Mouse (Mus musculus): ENCODE data around the gene Nhsl2.
"Not testable (repeated sequence)": the region's sequence is repeated elsewhere in the genome, so short reads cannot be mapped to it uniquely, and the experiment has no call there.

Nhsl2 gene

DNA sequence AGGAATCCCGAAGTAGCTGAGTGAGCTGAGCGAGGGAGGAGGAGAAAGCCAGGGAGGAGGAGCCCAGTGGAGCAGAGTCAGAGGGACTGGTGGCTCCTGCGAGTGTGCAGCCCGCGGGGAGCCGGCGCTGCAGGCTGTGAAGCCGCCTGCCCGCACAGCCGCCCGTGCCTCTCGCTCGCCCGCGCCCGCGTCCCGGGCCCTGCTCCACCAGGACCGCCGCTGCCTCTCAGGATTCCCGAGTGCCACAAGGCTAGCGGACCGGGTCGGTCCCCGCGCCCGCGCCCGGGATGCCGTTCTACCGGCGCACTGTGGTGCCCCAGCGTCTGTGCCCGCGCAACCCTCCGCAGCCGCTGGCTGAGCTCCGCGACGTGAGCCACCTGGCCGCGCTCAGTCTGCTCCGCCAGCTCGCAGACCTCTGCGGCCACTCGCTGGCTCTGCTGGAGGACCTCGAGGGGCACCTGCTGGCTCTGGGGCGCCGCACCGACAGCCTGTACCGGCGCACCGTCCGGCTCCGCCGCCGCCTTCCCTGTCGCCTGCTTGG is at the start of gene Nhsl2:
Nhsl2 (plus strand) TSS at position 105 of the 541 bp plus-strand sequence.
- no peak for DNase-seq (ENCODE audit: low spot score in 2 of 2)

DNA sequence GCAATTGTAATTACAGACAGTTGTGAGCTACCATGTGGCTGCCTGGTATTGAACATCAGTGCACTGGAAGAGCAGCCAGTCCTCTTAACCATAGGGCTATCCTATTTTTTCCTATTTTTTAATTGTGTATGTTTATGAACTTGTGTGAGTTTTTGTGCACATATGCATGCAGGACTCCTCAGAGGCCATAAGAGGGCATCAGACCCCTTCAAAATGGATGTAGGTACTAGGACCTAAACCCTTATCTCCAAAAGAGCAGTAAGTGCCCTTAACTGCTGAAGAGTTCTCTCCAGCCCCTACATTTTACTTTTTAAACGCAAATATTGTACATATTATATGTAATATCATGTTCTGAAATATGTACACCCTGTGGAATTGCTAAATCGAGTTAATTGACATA is 43.7 kb upstream of the Nhsl2 start:
- no peak for DNase-seq (ENCODE audit: low spot score in 2 of 2)

DNA sequence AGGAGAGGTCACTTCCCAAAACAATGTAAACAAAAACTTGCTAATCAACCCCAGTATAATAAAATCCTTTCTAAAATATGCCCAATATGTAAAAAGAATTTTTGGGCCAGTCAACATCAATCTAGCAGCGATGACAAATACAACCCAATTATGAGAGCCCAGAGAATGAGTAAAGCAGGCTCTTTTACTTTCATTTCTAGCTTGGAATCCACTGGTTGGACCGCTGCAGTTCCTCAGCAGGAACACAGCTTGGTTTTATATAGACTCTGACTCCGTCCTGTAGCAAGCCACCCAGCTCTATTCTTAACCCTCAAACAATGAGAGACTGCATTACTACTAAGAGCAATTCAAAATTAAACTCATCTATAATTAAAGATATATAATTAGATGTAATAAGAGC is 37.4 kb upstream of the Nhsl2 start:
- DNase-seq (ENCODE audit: low spot score in 2 of 2): no peak

DNA sequence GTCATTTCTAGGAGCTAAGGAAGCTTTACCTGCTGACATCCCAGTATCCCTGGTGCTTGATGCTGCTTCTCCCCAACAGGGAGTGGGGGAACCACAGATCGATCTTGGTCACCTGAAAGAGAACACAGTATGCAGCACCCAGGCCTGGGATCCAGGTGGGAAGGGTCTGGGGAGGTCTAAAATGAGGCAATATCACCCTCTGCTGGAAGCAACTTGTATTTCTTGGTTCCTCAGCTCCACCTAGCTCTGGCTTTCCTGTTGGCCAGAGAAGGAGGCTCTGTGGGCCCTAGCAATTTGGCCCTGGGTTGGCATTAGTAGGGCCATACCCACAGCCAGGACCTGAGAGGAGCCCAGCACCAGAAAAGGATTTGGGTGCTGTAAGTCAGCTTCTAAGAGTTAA is 30.0 kb upstream of the Nhsl2 start:
- no peak for DNase-seq (ENCODE audit: low spot score in 2 of 2)

DNA sequence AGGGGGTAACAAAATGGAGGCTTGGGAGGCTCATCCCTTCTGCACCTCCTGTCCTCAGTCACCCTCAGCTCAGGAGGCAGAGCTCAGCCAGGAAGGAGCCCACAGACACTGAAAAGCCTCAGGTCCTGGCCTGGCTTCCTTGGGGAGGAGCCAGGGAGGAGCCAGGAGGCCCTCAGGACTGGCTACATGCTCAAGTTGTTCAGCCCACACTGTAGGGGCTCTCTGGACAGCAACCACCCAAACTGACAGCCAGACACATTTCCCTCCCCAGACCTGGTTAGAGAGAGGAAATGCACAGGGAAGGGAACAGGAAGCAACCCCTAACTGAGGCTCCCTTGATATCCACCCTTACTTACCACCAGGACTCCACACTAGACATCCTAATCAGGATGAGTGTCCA is 29.2 kb upstream of the Nhsl2 start:
- DNase-seq (ENCODE audit: low spot score in 2 of 2): not testable (repeated sequence)

DNA sequence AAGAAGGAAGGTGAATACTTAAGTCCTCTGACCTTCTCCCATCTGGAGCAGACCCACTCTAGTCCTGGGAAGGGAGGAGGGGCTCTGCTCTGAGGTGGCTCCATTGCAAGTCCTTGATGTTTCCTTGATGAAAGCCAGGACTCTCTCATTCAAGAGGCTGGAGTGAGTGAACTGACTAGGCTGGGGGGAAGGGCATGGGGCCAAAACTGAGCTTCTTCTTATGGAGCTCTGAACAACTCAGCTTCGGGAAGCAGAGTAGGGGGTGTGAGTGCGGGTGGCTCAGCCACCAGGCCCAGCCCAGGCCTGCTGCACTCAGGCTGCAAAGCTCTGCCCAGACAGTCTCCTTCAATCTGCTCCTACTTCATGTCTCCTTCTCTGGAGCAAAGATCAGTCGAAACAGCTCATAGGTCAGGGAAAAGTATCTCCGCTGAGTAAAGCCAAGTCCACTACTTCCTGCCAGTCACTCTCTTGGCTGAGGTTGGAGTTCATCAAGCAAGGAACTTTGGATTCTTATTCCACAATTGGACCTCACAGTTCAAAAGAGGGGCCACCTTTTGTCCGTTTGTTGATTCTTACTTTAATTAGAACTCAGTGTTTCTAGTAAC is 1.9 kb upstream of the Nhsl2 start:
- no peak for DNase-seq (ENCODE audit: low spot score in 2 of 2)

DNA sequence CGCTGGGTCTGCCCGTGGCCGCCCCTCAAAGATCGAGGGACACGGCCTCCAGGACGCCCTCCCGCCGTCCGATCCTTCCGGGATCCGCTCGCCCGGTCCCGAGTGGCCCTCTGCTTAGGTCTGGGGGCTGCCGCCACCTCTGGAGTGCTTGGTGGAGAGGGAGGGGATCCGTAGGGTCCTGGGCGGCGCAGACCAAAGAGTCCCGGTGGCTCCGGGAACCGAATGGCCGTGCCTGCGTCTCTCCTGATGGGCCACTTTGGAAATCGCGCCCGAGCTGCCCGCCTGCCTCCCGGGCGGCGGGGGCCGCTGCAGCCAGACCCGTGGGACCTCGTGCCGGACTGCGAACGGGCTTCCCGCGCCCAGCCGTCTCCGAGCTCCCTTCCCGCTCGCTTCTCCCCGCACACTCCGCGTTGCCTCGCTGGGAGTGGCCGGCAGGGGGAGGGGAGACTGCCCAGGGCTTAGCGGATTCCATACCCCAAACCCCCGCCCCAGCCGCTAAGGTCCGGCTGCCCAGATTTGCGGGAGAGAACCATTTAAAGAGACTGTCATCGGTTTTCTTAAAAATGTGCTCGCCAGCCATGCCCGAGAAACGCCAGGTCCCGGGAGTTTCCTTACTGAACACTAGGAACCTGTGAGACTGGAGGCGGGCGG is 841 bp downstream of the Nhsl2 start:
- no peak for DNase-seq (ENCODE audit: low spot score in 2 of 2)

DNA sequence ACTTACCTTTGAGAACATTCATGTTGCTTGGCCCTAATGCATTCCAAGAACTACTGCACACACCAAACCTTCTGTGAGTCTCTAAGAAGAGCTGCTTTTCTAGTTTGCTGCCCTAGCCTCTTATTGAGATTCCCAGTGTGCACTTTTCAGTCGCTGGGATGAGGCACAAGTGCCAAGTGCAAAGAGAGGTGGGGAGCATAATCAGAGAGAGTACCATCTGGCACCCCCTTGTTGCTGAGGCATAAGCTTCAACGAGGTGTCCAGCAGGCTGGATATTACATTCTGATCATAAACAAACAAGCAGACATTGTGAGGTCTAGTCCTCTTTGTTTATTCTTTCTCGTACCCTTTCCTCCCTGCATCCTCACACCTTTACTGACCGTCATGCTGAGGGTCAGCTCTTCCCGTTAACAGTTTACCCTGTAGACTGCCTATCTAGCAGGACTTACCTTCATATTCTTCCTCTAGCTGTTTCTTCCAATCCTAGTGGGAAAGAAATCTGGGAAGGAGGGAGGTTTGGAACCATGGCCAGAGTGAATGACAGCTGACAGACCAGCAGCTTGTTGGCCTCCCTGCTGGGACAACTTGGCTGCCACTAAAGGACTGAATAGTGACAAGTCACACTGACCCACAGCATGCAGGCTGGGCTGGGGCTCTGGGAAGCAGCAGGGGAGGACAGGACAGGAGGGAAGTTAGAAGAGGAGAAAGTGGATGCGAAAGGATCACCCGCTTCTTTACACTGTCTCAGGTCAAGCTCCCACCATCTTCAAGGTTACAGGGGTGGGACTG is 2.6 kb downstream of the Nhsl2 start:
- DNase-seq (ENCODE audit: low spot score in 2 of 2): no peak

DNA sequence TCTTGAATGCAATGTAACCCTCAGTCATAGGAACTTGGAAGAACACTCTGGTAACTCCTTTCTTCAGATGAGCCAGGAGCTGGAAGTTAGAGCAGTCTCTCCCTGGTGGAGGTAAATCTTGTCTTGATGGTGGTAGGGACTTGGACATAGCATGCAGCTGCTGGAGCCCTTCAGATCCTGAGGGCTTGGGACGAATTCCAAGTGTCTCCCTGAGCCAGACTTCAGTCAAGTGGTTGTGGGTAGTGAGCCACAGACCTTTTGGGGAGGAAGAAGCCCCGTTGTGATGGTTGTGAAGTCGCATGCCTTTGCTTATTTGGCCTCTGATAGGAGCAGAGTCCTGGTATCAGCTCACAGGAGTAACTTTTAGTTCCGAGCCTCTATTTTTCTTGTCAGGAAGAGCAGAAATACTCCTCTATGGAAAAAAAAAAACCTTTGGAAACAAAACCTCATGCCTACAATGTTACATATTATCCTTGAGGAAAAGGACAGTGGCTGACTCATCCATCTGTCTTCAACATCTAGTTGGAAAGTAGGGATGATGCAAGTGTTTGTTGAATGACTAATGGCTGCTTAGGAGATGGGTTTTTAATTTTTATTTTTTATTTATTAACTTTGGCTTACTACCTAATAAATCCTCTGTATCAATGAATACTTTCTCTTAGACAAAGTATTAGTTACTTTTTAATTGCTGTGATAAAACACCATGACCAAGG is 14.6 kb downstream of the Nhsl2 start:
- no peak for DNase-seq (ENCODE audit: low spot score in 2 of 2)

DNA sequence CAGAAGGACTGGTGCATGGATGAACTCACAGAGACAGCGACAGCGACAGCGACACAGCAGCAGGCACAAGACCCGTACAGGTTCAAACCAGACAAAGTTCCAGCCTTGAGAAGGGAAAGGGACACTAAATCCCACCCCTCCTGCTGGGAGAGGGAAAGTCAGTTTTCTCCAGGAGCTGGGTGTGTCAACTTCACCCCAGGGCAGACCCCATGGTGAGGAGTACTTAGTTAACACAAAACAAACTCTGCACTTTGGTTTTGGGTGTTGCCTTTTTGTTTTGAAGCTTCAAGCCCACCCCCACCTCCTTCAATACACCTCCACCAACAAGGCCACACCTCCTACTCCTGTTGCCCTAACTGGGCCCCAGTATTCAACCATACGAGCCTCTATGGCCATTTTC is 15.6 kb downstream of the Nhsl2 start:
- DNase-seq (ENCODE audit: low spot score in 2 of 2): no peak

DNA sequence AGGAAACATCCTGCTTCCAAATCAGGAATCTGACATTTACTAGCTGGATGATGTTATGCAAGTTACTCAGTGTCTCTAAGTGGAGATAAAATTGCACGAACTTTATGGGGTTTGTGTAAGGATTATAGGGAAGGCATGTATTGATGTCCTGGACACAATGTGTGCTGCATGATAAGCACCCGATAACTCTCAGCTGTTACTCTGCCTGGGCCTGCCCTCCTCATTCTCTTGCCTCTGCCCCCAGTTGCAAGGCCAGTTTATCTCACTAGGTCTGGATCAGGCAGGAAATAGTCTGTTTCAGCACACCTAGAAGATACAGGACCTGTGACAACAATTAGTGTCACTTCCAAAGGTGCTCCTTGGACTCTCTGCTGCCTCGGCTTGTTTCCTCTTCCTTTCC is 25.0 kb downstream of the Nhsl2 start:
- no peak for DNase-seq (ENCODE audit: low spot score in 2 of 2)

DNA sequence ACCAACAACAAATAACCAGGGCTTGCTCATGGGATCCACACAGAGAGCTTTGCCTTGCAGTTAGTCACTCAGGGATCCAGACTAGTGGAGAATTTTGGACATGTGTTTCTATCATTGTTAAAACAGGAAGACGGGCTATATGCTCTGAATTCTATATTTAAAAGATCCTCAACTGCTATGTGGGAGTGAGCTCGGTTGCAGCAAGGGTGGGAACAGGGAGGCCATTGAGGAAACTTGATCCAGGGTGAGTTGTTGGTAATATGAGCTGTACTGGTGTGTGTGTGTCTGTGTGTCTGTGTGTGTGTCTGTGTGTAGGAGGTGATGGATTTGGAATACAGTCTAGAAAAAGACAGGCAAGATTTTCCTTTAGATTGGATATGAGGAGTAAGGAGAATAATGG is 25.7 kb downstream of the Nhsl2 start:
- no peak for DNase-seq (ENCODE audit: low spot score in 2 of 2)

DNA sequence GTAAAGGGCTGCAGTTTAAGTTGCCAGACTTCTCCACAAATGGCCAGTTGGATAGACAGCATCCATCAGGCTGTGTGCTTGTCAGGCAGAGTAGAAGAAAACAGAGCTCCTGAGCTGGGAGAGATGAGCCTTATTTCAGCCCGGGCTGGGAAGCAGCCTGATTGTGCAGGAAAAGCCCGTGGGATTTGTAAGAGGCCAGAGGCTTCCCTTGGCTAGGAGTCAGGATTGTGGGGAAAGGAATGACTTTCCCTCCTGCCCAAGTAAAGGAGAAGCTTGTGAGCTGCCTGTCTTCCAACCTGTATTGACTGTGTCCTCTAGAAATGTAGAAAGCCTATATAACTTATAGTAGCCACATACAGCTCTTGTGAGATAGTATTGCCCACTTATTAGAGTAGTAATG is 27.0 kb downstream of the Nhsl2 start:
- DNase-seq (ENCODE audit: low spot score in 2 of 2): no peak

DNA sequence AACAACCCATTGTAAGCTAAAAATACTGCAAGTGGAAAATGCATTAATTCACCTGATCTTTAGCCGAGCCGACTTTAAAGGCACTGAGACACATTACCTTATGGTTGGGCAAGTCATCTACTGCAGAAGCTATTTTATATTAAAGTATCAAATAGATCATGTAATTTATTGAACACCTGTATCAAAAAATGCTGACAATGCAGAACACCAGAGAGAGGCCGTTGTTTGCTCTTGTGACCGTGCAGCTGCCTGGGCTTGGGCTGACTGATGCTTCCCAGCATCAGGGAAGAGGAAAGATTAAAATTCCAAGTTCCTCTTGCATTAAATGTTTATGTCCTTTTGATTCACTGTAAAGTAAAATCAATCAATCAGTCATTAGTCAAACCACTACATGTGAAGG is 28.7 kb downstream of the Nhsl2 start:
- no peak for DNase-seq (ENCODE audit: low spot score in 2 of 2)

DNA sequence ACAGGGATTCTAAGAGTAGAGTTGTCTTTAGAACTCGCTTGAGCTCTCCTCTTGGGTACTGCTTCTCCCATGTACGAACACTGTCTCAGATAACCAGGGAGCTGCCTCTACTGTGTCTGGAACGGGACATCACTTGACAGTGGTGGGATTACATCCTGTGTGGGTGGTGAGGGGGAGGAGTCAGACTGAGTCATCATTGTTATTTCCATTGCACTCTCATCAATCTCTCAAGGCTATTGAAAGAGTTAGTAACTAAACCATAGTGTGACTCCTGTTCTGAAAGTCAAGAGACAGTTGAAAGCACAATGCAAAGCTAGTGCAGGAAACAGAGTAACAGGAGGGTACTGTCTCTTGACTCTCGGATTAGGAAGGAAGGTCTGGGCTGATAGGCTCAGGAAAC is 29.4 kb downstream of the Nhsl2 start:
- no peak for DNase-seq (ENCODE audit: low spot score in 2 of 2)

DNA sequence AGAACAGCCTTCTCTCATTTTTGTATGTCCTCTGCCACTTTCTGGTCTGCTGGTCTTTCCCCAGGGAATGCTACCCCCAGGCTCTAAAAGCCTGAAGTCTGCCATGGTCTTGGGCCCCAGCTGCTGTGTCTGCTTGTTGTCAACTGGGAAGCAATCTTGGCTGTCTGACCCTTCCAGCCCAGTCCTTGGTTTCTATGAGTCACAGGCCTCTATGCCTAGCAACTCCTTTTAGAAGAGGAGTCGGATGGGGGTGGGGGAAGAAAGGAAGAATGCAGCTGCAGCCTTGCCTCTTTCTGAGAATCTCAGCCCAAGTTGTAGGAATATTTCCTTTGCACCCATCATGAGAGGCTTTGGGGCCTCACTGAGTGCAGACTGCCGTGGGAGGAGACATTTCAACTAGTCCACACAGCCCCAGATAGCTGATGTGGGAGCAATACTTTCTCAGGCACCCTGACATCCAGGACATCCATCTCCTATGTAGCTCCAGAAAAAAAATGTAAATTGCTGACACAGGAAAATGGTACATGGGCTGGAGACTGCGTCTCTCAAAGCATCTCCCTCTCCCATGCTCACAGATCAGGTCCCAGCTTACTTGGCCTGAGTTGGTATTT is 33.1 kb downstream of the Nhsl2 start:
- no peak for DNase-seq (ENCODE audit: low spot score in 2 of 2)

DNA sequence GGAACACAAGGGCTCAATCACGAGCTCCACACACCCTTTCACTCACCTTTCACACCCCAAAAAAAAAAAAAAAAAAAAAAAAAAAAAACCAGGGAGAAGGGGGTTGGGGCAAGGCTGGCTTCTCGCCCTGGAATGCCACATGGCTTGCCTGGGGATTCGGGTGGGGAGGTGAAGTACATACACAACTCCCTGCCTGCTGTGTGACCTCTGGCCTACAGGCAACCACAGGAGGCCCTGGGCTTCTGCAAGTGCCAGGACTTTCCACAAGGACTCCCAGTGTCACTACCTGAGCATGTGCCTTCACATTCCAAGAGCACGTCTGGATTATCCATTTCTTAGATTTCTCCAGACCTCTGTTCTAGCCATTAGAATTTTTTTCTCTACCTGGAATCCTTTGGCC is 40.2 kb downstream of the Nhsl2 start:
- DNase-seq (ENCODE audit: low spot score in 2 of 2): no peak

DNA sequence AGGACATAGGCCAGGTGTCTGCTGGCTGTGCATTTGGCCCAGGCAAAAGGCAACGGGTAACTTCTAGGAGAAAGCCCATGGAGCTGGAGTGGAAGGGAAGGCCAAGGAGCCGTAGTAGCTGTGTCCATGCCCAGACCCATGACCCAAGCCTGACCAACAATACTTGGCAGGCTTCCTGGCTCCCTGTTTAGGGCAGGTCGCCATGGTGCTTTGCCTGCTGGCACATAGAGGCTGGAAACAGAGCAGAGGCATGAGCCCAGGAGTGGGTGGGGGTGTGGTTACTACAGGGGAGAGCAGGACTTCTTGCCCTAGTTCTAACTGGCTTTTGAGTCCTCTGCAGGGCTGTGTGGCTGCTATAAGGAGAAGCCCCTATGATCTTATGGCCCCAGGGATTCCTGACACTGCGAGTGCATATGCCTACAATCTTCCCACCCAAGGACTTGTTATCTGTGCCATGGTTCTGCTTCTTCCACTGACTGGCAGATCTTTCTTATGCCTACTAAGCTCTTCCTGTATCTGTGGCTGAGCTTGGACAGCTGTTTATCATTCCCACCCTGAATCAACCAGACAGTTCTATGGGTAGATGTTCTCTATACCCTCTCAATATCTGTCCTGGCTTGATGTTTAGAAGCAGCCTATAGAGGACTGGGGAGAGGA is 40.8 kb downstream of the Nhsl2 start:
- DNase-seq (ENCODE audit: low spot score in 2 of 2): no peak

DNA sequence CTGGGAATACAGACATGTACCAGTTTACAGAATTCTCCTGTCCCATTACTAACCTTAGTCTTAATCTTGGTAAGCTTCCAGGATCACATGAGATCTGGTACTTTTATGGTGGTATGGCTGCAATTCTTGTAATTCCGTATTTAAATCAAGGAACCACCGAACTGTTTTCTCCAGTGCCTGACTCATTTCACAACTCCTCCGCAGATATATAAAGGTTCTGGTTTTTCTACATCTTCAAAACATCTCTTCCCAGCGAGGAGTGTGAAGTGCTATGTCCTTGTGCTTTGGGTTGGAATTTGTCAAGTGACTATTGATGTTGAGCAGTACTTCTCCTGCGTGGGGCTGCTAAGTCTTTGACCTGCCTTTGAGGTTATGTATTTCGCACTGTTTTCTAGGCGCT is 44.6 kb downstream of the Nhsl2 start:
- no peak for DNase-seq (ENCODE audit: low spot score in 2 of 2)

DNA sequence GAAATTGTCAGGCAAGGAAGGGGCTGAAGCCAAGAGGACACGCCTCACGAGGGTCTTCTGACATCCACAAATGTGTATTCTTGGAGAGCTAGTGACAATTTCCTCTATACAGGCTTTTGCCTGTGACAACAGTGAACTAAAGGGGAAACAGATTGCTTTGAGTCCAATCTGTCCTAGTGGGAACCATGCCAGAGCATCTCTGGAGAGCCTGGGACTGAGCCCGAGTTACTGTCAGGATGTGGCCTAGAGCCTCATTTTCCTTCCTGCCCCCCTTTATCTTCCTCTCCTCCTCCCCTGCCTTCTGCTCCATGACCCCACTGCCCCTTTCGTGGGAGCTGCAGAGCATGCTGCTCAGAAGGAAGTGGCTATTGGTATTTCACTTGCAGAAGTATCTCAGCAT is 49.2 kb downstream of the Nhsl2 start:
- DNase-seq (ENCODE audit: low spot score in 2 of 2): no peak

DNA sequence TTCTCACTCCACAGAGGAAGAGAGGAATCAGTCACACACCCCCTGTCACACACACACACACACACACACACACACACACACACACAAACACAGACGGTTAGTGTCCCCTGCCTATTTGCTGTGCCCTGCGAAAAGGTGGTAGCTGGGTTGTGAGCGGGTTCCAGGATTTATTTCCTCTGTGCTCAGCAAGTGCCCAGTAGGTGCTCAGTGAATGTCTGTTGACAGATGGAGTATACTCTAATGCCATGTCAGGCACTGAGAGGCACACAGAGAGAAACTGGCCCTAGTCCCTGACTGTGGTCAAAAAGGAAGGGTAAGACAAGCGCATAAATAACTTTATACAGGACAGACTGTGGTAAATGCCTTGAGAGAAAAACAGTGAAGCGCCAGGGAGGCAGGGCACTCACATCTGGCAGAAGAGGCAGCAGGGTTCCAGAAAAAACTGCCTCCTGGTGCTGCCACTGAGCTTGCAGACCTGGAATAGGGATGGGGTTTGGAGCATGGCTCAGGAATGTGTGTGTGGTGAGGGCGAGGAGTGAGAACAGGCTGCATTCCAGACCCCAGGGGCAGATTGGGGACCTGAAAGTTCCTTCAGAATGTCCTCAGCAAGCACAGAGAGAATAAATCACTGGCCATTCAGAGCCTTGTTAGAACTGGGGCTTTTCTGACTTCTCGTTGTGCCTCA is 52.8 kb downstream of the Nhsl2 start:
- no peak for DNase-seq (ENCODE audit: low spot score in 2 of 2)

Data from natural killer cell, adult 2 months (primary cell).